ENCODE assay signal across 12 mouse cellular contexts in genomic region chr2:50577736-50578135, GRCm38 (mm10).
"Had no signal": no experiment of that assay in that cellular context is flagged by ENCODE, and none has a peak within 500 bp of the region (broad histone marks: within the 10 kb centered on the region; RNA-seq: fewer than 3 reads in every experiment).

No protein-coding gene starts in this region.

- ATAC-seq: intestine, embryonic 16.5 days had no signal

- H3K9me3 ChIP-seq: limb, embryonic 12.5 days; midbrain, embryonic 12.5 days had no signal

- H3K9ac ChIP-seq: limb, embryonic 12.5 days; liver, embryonic 14.5 days; midbrain, embryonic 12.5 days had no signal

- H3K36me3 ChIP-seq: limb, embryonic 12.5 days; midbrain, embryonic 12.5 days had no signal

- H3K4me2 ChIP-seq: limb, embryonic 12.5 days; midbrain, embryonic 12.5 days had no signal

- H3K4me3 ChIP-seq: layer of hippocampus, adult 2 months; limb, embryonic 12.5 days; midbrain, embryonic 12.5 days had no signal

- H3K4me1 ChIP-seq: midbrain, embryonic 12.5 days had no signal

- DNase-seq: kidney, adult 2 months; kidney, postnatal 25 days; lung, adult 18-20 months; right cerebral cortex, adult 18-20 months; right cerebral cortex, postnatal 25 days; thymus, adult 2 months; thymus, postnatal 25 days had no signal

- H3K27ac ChIP-seq: layer of hippocampus, adult 2 months; limb, embryonic 12.5 days; liver, embryonic 14.5 days; midbrain, embryonic 12.5 days had no signal

- H3K27me3 ChIP-seq: limb, embryonic 12.5 days; midbrain, embryonic 12.5 days had no signal
